Mouse (Mus musculus) kidney, adult 2 months (tissue): ENCODE results near the gene Pcsk6.

Experiments
- CTCF ChIP-seq: fragments of 200-500 bp; conservative IDR thresholded peaks from 2 replicates; pipeline ENCODE4 v1.5.1; 2011; ENCODE audit warnings: low read depth, mild to moderate bottlenecking, control low read depth, low read length, moderate library complexity, mixed read lengths; ENCODE audit not compliant: insufficient read depth, insufficient read length
- POLR2A ChIP-seq: fragments of 200-500 bp; IDR thresholded peaks from one replicate; pipeline ENCODE4 v1.6.1; 2011; ENCODE audit warnings: low read depth, low read length, control low read depth

- TF ChIP-seq CTCF: no peak
- TF ChIP-seq POLR2A: no peak
Measured at GRCm38 (mm10) chr7:65914761-65915301, 53.3 kb downstream of the Pcsk6 start.
